Mouse (Mus musculus) T-cell, adult 2 months (primary cell): ENCODE data around the gene Dusp13.

Source experiments
- DNase-seq: peaks from one replicate; pipeline ENCODE4 v3.0.0; 2022; ENCODE audit warnings: low spot score

The Dusp13 gene

GRCm38 (mm10) chr14:21703255-21703654, 47.7 kb downstream of the Dusp13 start:
- no peak for DNase-seq

GRCm38 (mm10) chr14:21702691-21703090, 48.3 kb downstream of the Dusp13 start:
- DNase-seq, result no peak

DNA sequence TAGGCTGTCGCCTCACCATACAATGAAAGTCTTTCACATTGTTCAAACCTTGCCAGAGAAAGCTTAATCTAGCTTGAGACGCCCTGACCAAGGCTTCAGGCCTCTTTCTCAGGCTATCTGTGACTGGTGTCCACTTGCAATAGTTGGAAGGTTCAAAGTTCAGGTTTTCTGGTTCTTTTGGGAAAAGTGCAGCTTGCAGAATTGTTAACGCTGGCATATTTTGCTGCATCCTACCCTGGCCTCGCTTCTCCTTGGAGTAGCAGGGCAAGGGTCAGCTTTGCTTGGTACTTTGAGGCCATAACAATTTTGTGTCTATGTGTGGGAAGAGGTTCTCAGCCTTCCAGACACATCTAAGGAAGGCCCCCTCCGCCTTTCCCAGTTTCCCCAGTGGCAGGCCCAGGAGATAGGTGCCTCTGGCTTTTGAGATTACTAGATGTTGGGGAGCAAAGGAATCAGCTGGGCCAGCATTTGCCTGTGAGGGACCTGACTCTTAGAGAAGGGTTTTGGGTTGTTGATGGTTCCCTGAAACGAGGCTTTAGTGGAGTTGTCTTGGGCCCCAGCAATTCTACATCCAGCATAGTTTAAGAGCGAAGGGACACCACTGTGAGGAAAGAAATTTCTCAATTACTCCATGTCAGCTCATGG, 54.7 kb downstream of the Dusp13 start:
- DNase-seq, result no peak

DNA sequence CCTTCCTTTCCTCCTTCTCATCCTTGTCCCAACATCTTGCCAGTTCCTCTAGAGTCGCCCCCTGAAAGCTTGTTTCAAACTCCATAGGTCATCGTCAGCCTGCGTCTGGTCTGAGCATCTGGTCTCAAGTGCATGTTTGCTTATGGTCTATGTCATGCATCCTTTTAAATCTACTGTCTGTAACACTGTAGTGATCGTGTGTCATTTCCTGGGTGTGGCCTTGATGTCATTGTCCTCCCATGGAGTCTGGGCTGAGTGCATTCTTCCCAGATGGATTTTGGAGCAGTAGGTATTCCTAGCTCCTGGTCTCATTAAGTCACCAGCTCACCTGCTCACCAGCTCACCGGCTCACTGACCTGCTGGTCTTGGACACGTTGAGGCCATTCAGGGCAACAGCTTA, 56.0 kb downstream of the Dusp13 start:
- DNase-seq, result no peak

GRCm38 (mm10) chr14:21691070-21691469, 59.9 kb downstream of the Dusp13 start:
- DNase-seq, result no peak

- DNase-seq, result no peak
Measured at GRCm38 (mm10) chr14:21686376-21687279, 64.4 kb downstream of the Dusp13 start.

DNA sequence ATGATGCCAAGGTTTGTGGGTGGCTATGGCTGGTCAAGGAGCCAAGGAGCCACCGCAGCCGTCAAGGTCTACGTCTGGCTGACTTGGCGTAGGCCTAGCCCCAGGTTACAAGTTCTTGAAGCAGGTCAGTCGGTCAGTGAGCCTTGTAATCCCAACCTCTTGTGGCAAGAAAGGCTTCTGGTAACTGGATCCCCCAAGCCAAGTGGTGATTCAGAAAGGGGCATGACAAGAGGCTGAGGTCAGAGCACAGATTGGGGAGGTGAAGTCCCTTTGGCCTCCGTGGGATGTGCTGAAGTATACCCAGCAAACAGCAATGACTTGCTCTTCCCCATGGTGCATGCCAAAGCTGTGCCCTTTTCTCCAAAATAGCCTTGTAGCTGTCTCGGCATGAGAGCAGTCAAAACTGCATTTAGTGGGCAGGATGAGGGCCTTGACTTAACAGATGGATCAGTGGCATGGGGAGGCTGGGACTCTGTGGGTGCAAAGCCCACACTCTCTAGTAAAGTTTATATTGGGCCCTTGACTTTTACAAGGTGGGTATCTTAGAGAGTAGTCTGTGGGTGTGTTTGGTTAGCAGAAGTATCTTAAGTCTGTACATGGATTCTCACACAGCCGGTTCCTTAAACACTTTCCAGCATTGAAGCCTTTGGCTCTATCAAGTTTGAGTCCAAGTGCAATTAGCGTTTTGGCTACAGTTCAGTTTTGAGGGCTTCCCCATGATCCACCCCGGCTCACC, 65.4 kb downstream of the Dusp13 start:
- DNase-seq, result no peak

DNA sequence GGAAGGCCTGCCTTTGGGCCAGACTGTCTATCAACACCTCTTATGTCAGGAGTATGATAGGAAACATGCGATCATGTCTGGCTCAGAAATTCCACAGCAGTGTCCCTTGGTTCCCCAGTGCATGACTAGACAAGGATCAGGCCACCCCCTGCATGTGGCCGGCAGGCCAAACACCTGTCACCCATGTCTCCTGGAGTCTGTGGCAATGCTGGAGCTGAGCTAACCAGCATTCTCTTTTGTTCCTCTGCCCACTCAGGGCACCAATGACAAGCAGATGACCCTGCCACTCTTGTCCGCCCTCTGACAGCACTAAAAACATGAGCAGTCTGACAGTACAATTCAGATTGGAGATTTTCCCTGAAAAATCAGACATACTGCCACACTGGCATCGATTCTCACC, 67.1 kb downstream of the Dusp13 start:
- no peak for DNase-seq
